Mouse (Mus musculus) intestine, postnatal 0 days (tissue): ENCODE results near the gene Spic. TPM values are rescaled to one million over a fixed set of nuclear protein-coding genes. Genes with fewer than 3 reads are reported as not detected.

Experiments
- ATAC-seq: fragments of 200-750 bp; cut with Nextera tagmentation; 2 replicates; pipeline ENCODE4 v1.8.0; 2017; ENCODE audit warnings: mild to moderate bottlenecking, moderate TSS enrichment, moderate library complexity
- H3K27ac ChIP-seq: fragments of 300-500 bp; sonication (generic); 2 replicates; pipeline ENCODE4 v1.5.1; 2014; ENCODE audit warnings: mild to moderate bottlenecking, low read depth, low read length, moderate library complexity
- H3K27me3 ChIP-seq: fragments of 300-500 bp; sonication (generic); replicated peaks from 2 replicates; pipeline ENCODE4 v1.6.1; 2014; ENCODE audit warnings: low read length, mixed read lengths; ENCODE audit not compliant: control insufficient read depth, insufficient read depth
- H3K36me3 ChIP-seq: fragments of 300-500 bp; sonication (generic); 2 replicates; pipeline ENCODE4 v1.6.1; 2014; ENCODE audit warnings: mild to moderate bottlenecking, moderate library complexity; ENCODE audit not compliant: control insufficient read depth, insufficient read depth
- H3K4me1 ChIP-seq: fragments of 300-500 bp; sonication (generic); replicated peaks from 2 replicates; pipeline ENCODE4 v1.6.1; 2014; ENCODE audit warnings: antibody characterized with exemption, low read length, mixed read lengths; ENCODE audit not compliant: control insufficient read depth, insufficient read depth
- H3K4me2 ChIP-seq: fragments of 300-500 bp; sonication (generic); replicated peaks from 2 replicates; pipeline ENCODE4 v1.6.1; 2014; ENCODE audit warnings: low read depth, mild to moderate bottlenecking, moderate library complexity
- H3K4me3 ChIP-seq: fragments of 300-500 bp; sonication (generic); 2 replicates; pipeline ENCODE4 v1.5.1; 2014; ENCODE audit warnings: low read depth, low read length
- H3K9ac ChIP-seq: fragments of 300-500 bp; sonication (generic); 2 replicates; pipeline ENCODE4 v1.6.1; 2014; ENCODE audit warnings: mild to moderate bottlenecking, low read depth, low read length
- H3K9me3 ChIP-seq: fragments of 300-500 bp; sonication (generic); 2 replicates; pipeline ENCODE4 v1.6.1; 2016; ENCODE audit warnings: mixed run types; ENCODE audit not compliant: control insufficient read depth
- CTCF ChIP-seq: sonication (generic); IDR thresholded peaks from 2 replicates; pipeline ENCODE4 v1.5.1; 2016; ENCODE audit warnings: low read depth, mild to moderate bottlenecking, control low read depth, antibody characterized with exemption, moderate library complexity
- WGBS: fragments of 180-500 bp; shearing (Covaris S2); extraction: QIAGEN DNeasy Blood & Tissue Kit; methylation state at CpG from one replicate; pipeline ENCODE4 v1.1.7; 2014; 5-methylcytosine and 5-hydroxymethylcytosine counted together
- polyA plus RNA-seq: library from polyadenylated mRNA; unstranded; fragments of >200 nt; fragmentation: Nextera tagmentation; extraction: Ambion mirVana; gene quantifications from 2 replicates; pipeline ENCODE4 v1.2.1, GENCODE M21; 2015

The Spic gene
- polyA plus RNA-seq = 0.20 and 0.59 TPM in 2 replicates

- WGBS = 55% methylated on average over 5 of the region's 5 CpGs
- no peak for ATAC-seq
- H3K4me1 ChIP-seq = no peaks in the 10 kb centered on the region
- no peak within 1 kb of the TSS for H3K4me3 ChIP-seq
- H3K9ac ChIP-seq = no peak within 1 kb of the TSS
- H3K9me3 ChIP-seq = no peaks in the 10 kb centered on the region
- no peaks in the 10 kb centered on the region for H3K36me3 ChIP-seq
- no peak for TF ChIP-seq CTCF
- no peak within 1 kb of the TSS for H3K27ac ChIP-seq
- H3K4me2 ChIP-seq = no peak within 1 kb of the TSS
- H3K27me3 ChIP-seq = no peaks in the 10 kb centered on the region
These were observed at the start of gene Spic for GRCm38 (mm10) chr10:88684925-88685324. Gene Spic, minus strand, starts transcription at chr10:88685015.

- peak; percentile 51; the same call in 1 of the 2 replicates for ATAC-seq
These were observed 47.5 kb upstream of the Spic start for GRCm38 (mm10) chr10:88732309-88732622.

GRCm38 (mm10) chr10:88731496-88732308 lies 46.9 kb upstream of the Spic start:
- ATAC-seq = peak; percentile 10; the same call in 1 of the 2 replicates
- TF ChIP-seq CTCF = peak; percentile 45

More at GRCm38 (mm10) chr10:88732309-88732622, 47.5 kb upstream of the Spic start:
- Histone ChIP-seq H3K4me1 (no peaks in the 10 kb centered on the region; the same call in 1 of the 2 replicates), H3K36me3 (peaks cover 9% of the 10 kb centered on the region), H3K4me3 (peak overlapping the region; percentile 100), H3K4me2 (peak overlapping the region; percentile 80), H3K27ac (peak overlapping the region; percentile 95), H3K9ac (peak overlapping the region; percentile 95), H3K9me3 (no peaks in the 10 kb centered on the region), H3K27me3 (no peaks in the 10 kb centered on the region)
- WGBS = 1% methylated on average over 6 of the region's 6 CpGs
- no peak for TF ChIP-seq CTCF

GRCm38 (mm10) chr10:88730571-88731495 lies 46.0 kb upstream of the Spic start, which contains the start of gene Arl1:
Gene Arl1, plus strand, starts transcription at chr10:88730858.
- under 1% methylated on average over 65 of the region's 65 CpGs for WGBS
- peak within 1 kb of the TSS; percentile 100 for H3K4me3 ChIP-seq
- TF ChIP-seq CTCF = peak; percentile 47

More at GRCm38 (mm10) chr10:88731496-88732308, 46.9 kb upstream of the Spic start:
- Histone ChIP-seq H3K36me3 (peaks cover 4% of the 10 kb centered on the region; the same call in 1 of the 2 replicates), H3K4me1 (no peaks in the 10 kb centered on the region; the same call in 1 of the 2 replicates), H3K4me3 (peak overlapping the region; percentile 100), H3K4me2 (peak overlapping the region; percentile 80), H3K27ac (peak overlapping the region; percentile 95), H3K27me3 (no peaks in the 10 kb centered on the region), H3K9me3 (no peaks in the 10 kb centered on the region), H3K9ac (peak overlapping the region; percentile 95)
- WGBS = under 1% methylated on average over 60 of the region's 61 CpGs

GRCm38 (mm10) chr10:88728166-88728565 lies 43.4 kb upstream of the Spic start:
- ATAC-seq = no peak

More at GRCm38 (mm10) chr10:88730571-88731495, 46.0 kb upstream of the Spic start, which contains the start of gene Arl1:
- ATAC-seq = peak; percentile 91
- Histone ChIP-seq H3K27me3 (no peaks in the 10 kb centered on the region), H3K9me3 (no peaks in the 10 kb centered on the region), H3K27ac (peak within 1 kb of the TSS; percentile 95), H3K36me3 (no peaks in the 10 kb centered on the region), H3K9ac (peak within 1 kb of the TSS; percentile 95), H3K4me2 (peak within 1 kb of the TSS; percentile 80), H3K4me1 (no peaks in the 10 kb centered on the region; the same call in 1 of the 2 replicates)

More at GRCm38 (mm10) chr10:88728166-88728565, 43.4 kb upstream of the Spic start:
- TF ChIP-seq CTCF = no peak
- Histone ChIP-seq H3K9ac (no peak overlapping the region), H3K4me1 (no peaks in the 10 kb centered on the region; the same call in 1 of the 2 replicates), H3K36me3 (no peaks in the 10 kb centered on the region), H3K27ac (no peak overlapping the region), H3K27me3 (no peaks in the 10 kb centered on the region), H3K9me3 (no peaks in the 10 kb centered on the region), H3K4me2 (no peak overlapping the region), H3K4me3 (no peak overlapping the region)
- WGBS = 73% methylated on average over 8 of the region's 8 CpGs
